Mouse (Mus musculus) liver, embryonic 14.5 days (tissue): ENCODE data around the gene Zfp385a. TPM values are rescaled to one million over a fixed set of nuclear protein-coding genes. Genes with fewer than 3 reads are reported as not detected.
"Not testable (repeated sequence)": the region's sequence is repeated elsewhere in the genome, so short reads cannot be mapped to it uniquely, and the experiment has no call there.

Experiments
- ATAC-seq: fragments of 200-750 bp; cut with Nextera tagmentation; 2 replicates; pipeline ENCODE4 v1.8.0; 2017; ENCODE audit warnings: moderate number of reproducible peaks, mild to moderate bottlenecking, moderate library complexity; ENCODE audit not compliant: insufficient read depth
- DNase-seq, 3 experiments: peaks; one replicate each; pipeline ENCODE4 v3.0.0-alpha.2; 2012 to 2013; ENCODE audit warnings: low read depth in 3 of 3, low spot score in 3 of 3
- H3K27ac ChIP-seq: fragments of 300-500 bp; sonication (generic); 2 replicates; pipeline ENCODE4 v1.5.1; 2014; ENCODE audit warnings: moderate library complexity, mild to moderate bottlenecking, control low read depth, inconsistent platforms
- H3K27me3 ChIP-seq: fragments of 300-500 bp; sonication (generic); 2 replicates; pipeline ENCODE4 v1.6.1; 2014; ENCODE audit warnings: mild to moderate bottlenecking, low read length, moderate library complexity; ENCODE audit not compliant: control insufficient read depth, insufficient read depth
- H3K36me3 ChIP-seq: fragments of 300-500 bp; sonication (generic); replicated peaks from 2 replicates; pipeline ENCODE4 v1.6.1; 2014; ENCODE audit warnings: low read depth; ENCODE audit not compliant: control insufficient read depth, insufficient read depth
- H3K4me1 ChIP-seq, 2 experiments: fragments of 200-500 bp in 1 of 2; fragments of 300-500 bp in 1 of 2; sonication (generic) in 1 of 2; replicated peaks; 2 replicates each; pipeline ENCODE4 v1.6.1; 2012 to 2014; ENCODE audit warnings: antibody characterized with exemption in 1 of 2, inconsistent platforms in 1 of 2, low read length in 1 of 2; ENCODE audit not compliant: control insufficient read depth in 2 of 2, insufficient read depth in 2 of 2
- H3K4me2 ChIP-seq: fragments of 300-500 bp; sonication (generic); 2 replicates; pipeline ENCODE4 v1.6.1; 2014; ENCODE audit warnings: low read depth, mild to moderate bottlenecking, control low read depth, moderate library complexity
- H3K4me3 ChIP-seq, 2 experiments: fragments of 200-500 bp in 1 of 2; fragments of 300-500 bp in 1 of 2; sonication (generic) in 1 of 2; 2 replicates each; pipeline ENCODE4 v1.5.1; 2012 to 2014; ENCODE audit warnings: low read depth in 2 of 2, low read length in 2 of 2, mild to moderate bottlenecking in 2 of 2, control low read depth in 1 of 2, inconsistent platforms in 1 of 2, moderate library complexity in 1 of 2; ENCODE audit not compliant: insufficient read depth in 1 of 2
- H3K9ac ChIP-seq: fragments of 300-500 bp; sonication (generic); replicated peaks from 2 replicates; pipeline ENCODE4 v1.6.1; 2014; ENCODE audit warnings: mild to moderate bottlenecking, control low read depth, moderate library complexity
- H3K9me3 ChIP-seq: fragments of 300-500 bp; sonication (generic); 2 replicates; pipeline ENCODE4 v1.6.1; 2016; ENCODE audit warnings: low read length, mixed read lengths; ENCODE audit not compliant: control insufficient read depth
- CTCF ChIP-seq: IDR thresholded peaks from 2 replicates; pipeline ENCODE4 v1.5.1; 2016; ENCODE audit warnings: antibody characterized with exemption, low read depth, control low read depth
- EP300 ChIP-seq: IDR thresholded peaks from 2 replicates; pipeline ENCODE4 v1.6.1; 2016; ENCODE audit warnings: antibody characterized with exemption, low read depth
- WGBS: fragments of 180-500 bp; shearing (Covaris S2); extraction: QIAGEN DNeasy Blood & Tissue Kit; methylation state at CpG from one replicate; pipeline ENCODE4 v1.1.7; 2014; ENCODE audit not compliant: insufficient replicate concordance; 5-methylcytosine and 5-hydroxymethylcytosine counted together
- polyA plus RNA-seq, 2 experiments: library from polyadenylated mRNA; depleted of rRNA in 1 of 2; stranded (reverse) in 1 of 2; unstranded in 1 of 2; fragments of >200 nt; fragmentation: Nextera tagmentation in 1 of 2; extraction: Ambion mirVana in 1 of 2; gene quantifications; 2 replicates each; pipeline versions ENCODE4 v1.2.1 to v1.2.3; 2012 to 2014

Gene Zfp385a
- polyA plus RNA-seq, 2 experiments = 4.7 to 4.9 TPM

DNA sequence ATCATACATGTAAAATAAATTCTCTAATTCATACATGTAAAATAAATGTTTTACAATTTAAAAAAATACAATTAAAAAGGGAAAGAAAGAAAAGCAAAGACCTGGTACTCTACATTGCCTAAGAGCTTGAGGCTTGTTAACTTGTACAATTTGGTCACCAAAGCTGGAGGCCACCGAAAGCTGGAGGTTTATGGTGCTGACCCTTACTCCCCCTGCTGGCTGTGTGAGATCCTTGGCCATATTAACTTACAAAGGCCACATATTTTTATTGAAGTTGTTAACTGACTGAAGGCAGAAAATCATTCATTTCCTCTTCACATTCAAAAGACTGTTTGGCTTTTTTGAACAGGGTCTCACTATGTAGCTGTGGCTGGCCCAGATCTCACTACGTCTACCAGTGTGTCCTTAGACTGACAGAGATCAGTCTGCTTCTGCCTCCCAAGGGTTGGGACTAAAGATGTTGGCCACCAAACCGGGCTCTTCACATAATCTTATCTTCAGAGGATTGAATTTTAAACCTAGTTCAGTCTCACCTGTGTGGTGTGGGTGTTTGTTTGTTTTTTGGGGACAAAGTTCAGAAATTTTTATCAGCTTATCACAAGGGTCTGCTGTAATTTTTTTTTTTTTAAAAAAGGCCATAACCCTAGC, 59.0 kb downstream of the Zfp385a start:
- DNase-seq (peak; percentile 61 to 62 (median 62)), ATAC-seq (peak; percentile 61; the same call in 1 of the 2 replicates)
- peaks cover 14 to 40% of the 10 kb centered on the region in 2 experiments for H3K4me1 ChIP-seq
- H3K36me3 ChIP-seq = peaks cover 5% of the 10 kb centered on the region; the same call in 1 of the 2 replicates
- TF ChIP-seq CTCF = peak; percentile 83
- no peak for TF ChIP-seq EP300
- H3K27ac ChIP-seq = peak overlapping the region; percentile 62
- no peaks in the 10 kb centered on the region for H3K27me3 ChIP-seq
- H3K4me3 ChIP-seq = no peak overlapping the region
- peak overlapping the region; percentile 20 for H3K9ac ChIP-seq
- peak overlapping the region; percentile 41 for H3K4me2 ChIP-seq
- H3K9me3 ChIP-seq = no peaks in the 10 kb centered on the region
- 27% methylated on average over 3 of the region's 3 CpGs for WGBS

DNA sequence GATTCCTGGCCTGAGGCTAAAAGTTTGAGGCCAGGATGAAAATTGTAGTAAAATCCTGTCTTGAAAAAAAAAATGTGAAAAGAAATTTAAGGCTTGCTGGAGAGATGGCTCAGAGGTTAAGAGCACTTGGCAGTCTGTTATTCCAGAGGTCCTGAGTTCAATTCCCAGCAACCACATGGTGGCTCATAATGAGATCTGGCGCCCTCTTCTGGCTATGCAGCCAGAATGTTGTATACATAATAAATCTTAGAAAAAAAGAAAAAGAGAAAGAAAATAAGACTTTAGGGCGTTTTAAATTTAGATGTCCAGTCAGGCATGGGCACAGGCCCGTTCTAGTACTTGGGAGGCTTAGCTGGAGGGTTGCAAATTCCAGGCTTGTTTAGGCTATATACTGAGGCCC, 60.1 kb downstream of the Zfp385a start:
- ATAC-seq (no peak), DNase-seq (peak in 1 of 3 experiments; percentile 46)
- Histone ChIP-seq H3K27ac (peak overlapping the region; percentile 46), H3K36me3 (peaks cover 5% of the 10 kb centered on the region; the same call in 1 of the 2 replicates), H3K4me2 (peak overlapping the region; percentile 41; the same call in 1 of the 2 replicates), H3K4me3 (no peak overlapping the region), H3K27me3 (no peaks in the 10 kb centered on the region), H3K4me1 (peaks cover 17 to 35% of the 10 kb centered on the region in 2 experiments), H3K9me3 (no peaks in the 10 kb centered on the region), H3K9ac (no peak overlapping the region)
- TF ChIP-seq EP300 (no peak), CTCF (peak; percentile 73)
- WGBS = 46% methylated on average over 3 of the region's 3 CpGs

DNA sequence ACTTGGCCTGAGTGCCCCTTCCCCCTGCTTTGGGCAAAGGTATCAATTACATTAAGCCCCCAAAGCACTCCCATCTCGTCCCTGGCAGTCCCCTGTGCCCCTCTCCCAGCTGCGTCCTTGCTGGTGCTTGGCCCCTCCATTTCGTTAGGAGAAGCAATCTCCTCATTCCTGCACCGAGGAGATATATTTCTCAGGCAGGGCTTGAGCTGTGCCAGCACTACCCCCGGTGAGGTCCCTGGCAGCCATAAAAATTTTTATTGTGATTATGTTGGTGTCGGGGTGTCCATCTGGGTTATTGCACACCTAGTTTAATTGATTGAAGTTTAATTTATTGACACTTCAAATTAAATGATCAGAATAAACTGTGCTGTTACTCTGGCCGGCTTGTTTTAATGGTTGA, 61.9 kb downstream of the Zfp385a start:
- TF ChIP-seq EP300 (no peak), CTCF (no peak)
- H3K9ac ChIP-seq = no peak overlapping the region; the same call in 1 of the 2 replicates
- no peaks in the 10 kb centered on the region for H3K9me3 ChIP-seq
- ATAC-seq (no peak), DNase-seq (no peak)
- peaks cover 25 to 42% of the 10 kb centered on the region in 2 experiments for H3K4me1 ChIP-seq
- no peak overlapping the region for H3K4me3 ChIP-seq
- no peak overlapping the region for H3K4me2 ChIP-seq
- 61% methylated on average over 7 of the region's 7 CpGs for WGBS
- H3K36me3 ChIP-seq = peaks cover 4% of the 10 kb centered on the region; the same call in 1 of the 2 replicates
- no peaks in the 10 kb centered on the region for H3K27me3 ChIP-seq
- H3K27ac ChIP-seq = no peak overlapping the region

DNA sequence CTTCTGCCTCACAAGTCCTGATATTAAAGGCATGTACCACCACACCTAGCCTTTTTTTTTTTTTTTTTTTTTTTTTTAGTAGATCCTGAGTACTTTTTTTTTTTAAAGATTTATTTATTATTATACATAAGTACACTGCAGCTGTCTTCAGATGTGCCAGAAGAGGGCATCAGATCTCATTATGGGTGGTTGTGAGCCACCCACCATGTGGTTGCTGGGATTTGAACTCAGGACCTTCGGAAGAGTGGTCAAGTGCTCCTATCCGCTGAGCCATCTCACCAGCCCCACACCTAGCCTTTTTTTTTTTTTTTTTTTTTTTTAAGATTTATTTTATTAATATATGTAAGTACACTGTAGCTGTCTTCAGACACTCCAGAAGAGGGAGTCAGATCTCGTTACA, 64.0 kb downstream of the Zfp385a start:
- not testable (repeated sequence) for H3K9ac ChIP-seq, H3K9me3 ChIP-seq, DNase-seq, H3K27ac ChIP-seq, ATAC-seq, H3K27me3 ChIP-seq, H3K4me3 ChIP-seq, H3K4me2 ChIP-seq, H3K36me3 ChIP-seq
- H3K4me1 ChIP-seq = peaks cover 23 to 35% of the 10 kb centered on the region in 2 experiments
- WGBS = 74% methylated on average over 3 of the region's 3 CpGs

DNA sequence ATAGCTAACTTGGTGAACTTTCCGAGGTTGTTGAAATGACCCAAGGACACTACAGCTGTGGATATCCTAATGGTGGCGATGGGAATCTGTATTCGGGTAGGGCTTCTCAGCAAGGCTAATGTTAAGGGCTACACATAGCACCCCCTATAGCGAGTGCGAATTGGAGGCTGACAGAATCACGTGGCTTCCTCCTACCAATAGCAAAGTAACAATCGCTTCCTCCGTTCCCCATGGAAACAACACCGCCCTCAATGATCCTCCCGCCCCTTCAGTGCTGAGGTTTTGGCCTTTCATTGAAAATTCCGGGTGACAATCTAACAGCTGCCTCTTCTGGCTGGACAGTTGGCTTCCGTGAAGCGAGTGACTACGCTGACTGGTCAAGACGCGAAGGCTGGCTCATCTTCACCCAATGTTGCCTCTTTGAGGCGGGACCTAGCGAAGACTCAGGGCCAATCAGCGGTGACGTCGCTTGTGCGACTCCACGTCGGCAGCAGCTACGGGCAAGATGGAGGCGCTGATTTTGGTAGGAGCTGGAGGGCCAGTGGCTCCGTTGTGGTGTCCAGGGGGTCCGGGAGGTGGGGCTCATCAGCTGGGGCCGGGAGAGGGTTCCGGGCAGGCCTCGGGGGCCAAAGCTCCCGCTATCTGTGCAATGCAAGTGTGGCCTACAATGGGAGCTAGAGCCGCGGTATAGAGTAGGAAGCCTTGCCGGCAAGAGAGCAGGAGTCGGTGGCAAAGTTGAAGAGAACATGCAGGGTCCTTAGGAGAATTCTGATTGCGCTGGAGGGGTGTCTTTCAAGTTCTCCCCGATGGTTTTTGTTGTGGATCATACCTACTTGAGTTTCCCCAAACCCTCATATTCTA, 67.2 kb downstream of the Zfp385a start, which contains the start of gene Copz1:
Copz1 (plus strand) TSS at position 296 of the 861 bp plus-strand sequence.
- H3K36me3 ChIP-seq = peaks cover 3% of the 10 kb centered on the region; the same call in 1 of the 2 replicates
- H3K4me3 ChIP-seq = peak within 1 kb of the TSS; percentile 89 to 91
- peak within 1 kb of the TSS; percentile 93 for H3K4me2 ChIP-seq
- H3K27me3 ChIP-seq = no peaks in the 10 kb centered on the region
- TF ChIP-seq EP300 (no peak; the same call in 1 of the 2 replicates), CTCF (peak; percentile 50)
- peak; percentile 97 for ATAC-seq
- under 1% methylated on average over 38 of the region's 38 CpGs for WGBS
- H3K9ac ChIP-seq = peak within 1 kb of the TSS; percentile 90
- H3K9me3 ChIP-seq = no peaks in the 10 kb centered on the region
- DNase-seq = peak; percentile 99 to 100 (median 100)
- peak within 1 kb of the TSS; percentile 79 for H3K27ac ChIP-seq
- peaks cover 18 to 27% of the 10 kb centered on the region in 2 experiments for H3K4me1 ChIP-seq
